8 mouse cellular contexts compared by ENCODE assay signal in genomic region chr10:73552831-73553230, GRCm38 (mm10).
DNase-seq lines count a peak whose midpoint lies in the region; ATAC-seq and TF ChIP-seq lines count a peak whose summit lies in the region.
"Had no signal": no experiment of that assay in that cellular context is flagged by ENCODE, and none has a peak within 500 bp of the region (broad histone marks: within the 10 kb centered on the region; RNA-seq: fewer than 3 reads in every experiment).

No protein-coding gene starts in this region.

- H3K4me3 ChIP-seq in E14TG2a.4 (replicated peaks; ENCODE audit: low read length): no peak overlapping the region
- H3K4me3 ChIP-seq: hindbrain, embryonic 12.5 days had no signal

- H3K27me3 ChIP-seq in E14TG2a.4 (ENCODE audit: insufficient read depth, low read length) (no peaks in the 10 kb centered on the region), Patski (no peaks in the 10 kb centered on the region)
- H3K27me3 ChIP-seq: hindbrain, embryonic 12.5 days had no signal

- H3K36me3 ChIP-seq in E14TG2a.4 (ENCODE audit: insufficient read depth, low read length): no peaks in the 10 kb centered on the region
- H3K36me3 ChIP-seq: hindbrain, embryonic 12.5 days had no signal

- CTCF ChIA-PET in Patski (lab: Charles Lee): interaction anchor here (0.7 to 1.8 kb wide), 3 partner anchors 8 to 274 kb away, joined by 3 to 8 read pairs (median 4); no protein-coding TSS in a partner anchor

- H3K4me1 ChIP-seq in E14TG2a.4 (replicated peaks; ENCODE audit: low read depth, low read length): no peaks in the 10 kb centered on the region
- H3K4me1 ChIP-seq: hindbrain, embryonic 12.5 days had no signal

- DNase-seq in kidney, postnatal 10 days: peak; percentile 13
- DNase-seq in kidney, postnatal 25 days: no peak
- no peak for DNase-seq in Patski (ENCODE audit: low read depth, low spot score)
- DNase-seq in layer of hippocampus, postnatal 10 days (ENCODE audit: low spot score in 2 of 2): peak; percentile 42 to 59
- no peak for DNase-seq in adipocyte (ENCODE audit: low spot score)
- no peak for DNase-seq in heart, adult 8-10 months (ENCODE audit: low spot score)

- no peak for ATAC-seq in Patski

- H3K9me3 ChIP-seq in E14TG2a.4 (ENCODE audit: low read length): peaks cover 28% of the 10 kb centered on the region
- H3K9me3 ChIP-seq: hindbrain, embryonic 12.5 days had no signal

- POLR2A ChIA-PET in Patski (lab: Charles Lee): no interaction called here

- in situ Hi-C loops in Patski (cut with MboI; ENCODE audit: low pct_unique_long_range_greater_than_20kb): no loop called here

- TF ChIP-seq CTCF in E14TG2a.4 (conservative IDR thresholded peaks at IDR 0.05; ENCODE audit: low read length) (peak; percentile 15; the same call in 1 of the 2 replicates), Patski (IDR thresholded peaks at IDR 0.05) (peak; percentile 28)

Comparison
In these comparisons a context has a peak if more than half of its experiments do, and no peak if none do; other contexts are left out.
1. DNase-seq: peak in kidney, postnatal 10 days (single experiment) and layer of hippocampus, postnatal 10 days (2 of 2); none in kidney, postnatal 25 days (0 of 2), Patski (single experiment), adipocyte (single experiment) and heart, adult 8-10 months (single experiment).